Mouse (Mus musculus): ENCODE data around the gene Phf21a.

Gene Phf21a

GRCm38 (mm10) chr2:92360186-92360823 is 267.4 kb downstream of the Phf21a start:
- DNase-seq (ENCODE audit: inconsistent ontology term): no peak

- DNase-seq (ENCODE audit: inconsistent ontology term): no peak
Measured at GRCm38 (mm10) chr2:92360893-92361292, 268.0 kb downstream of the Phf21a start.

GRCm38 (mm10) chr2:92361795-92362194 is 268.9 kb downstream of the Phf21a start:
- DNase-seq (ENCODE audit: inconsistent ontology term): no peak

- DNase-seq (ENCODE audit: inconsistent ontology term): no peak
Measured at GRCm38 (mm10) chr2:92362571-92363228, 269.8 kb downstream of the Phf21a start.

GRCm38 (mm10) chr2:92364086-92364485 is 271.2 kb downstream of the Phf21a start:
- DNase-seq (ENCODE audit: inconsistent ontology term): no peak

GRCm38 (mm10) chr2:92365568-92365967 is 272.7 kb downstream of the Phf21a start:
- no peak for DNase-seq (ENCODE audit: inconsistent ontology term)

- no peak for DNase-seq (ENCODE audit: inconsistent ontology term)
Measured at GRCm38 (mm10) chr2:92367383-92368029, 274.6 kb downstream of the Phf21a start.

GRCm38 (mm10) chr2:92370375-92370774 is 277.5 kb downstream of the Phf21a start:
- no peak for DNase-seq (ENCODE audit: inconsistent ontology term)

- no peak for DNase-seq (ENCODE audit: inconsistent ontology term)
Measured at GRCm38 (mm10) chr2:92370821-92371805, 278.2 kb downstream of the Phf21a start.

- no peak for DNase-seq (ENCODE audit: inconsistent ontology term)
Measured at GRCm38 (mm10) chr2:92371971-92372690, 279.2 kb downstream of the Phf21a start.

- DNase-seq (ENCODE audit: inconsistent ontology term): no peak
Measured at GRCm38 (mm10) chr2:92372767-92373436, 280.0 kb downstream of the Phf21a start.

- no peak for DNase-seq (ENCODE audit: inconsistent ontology term)
Measured at GRCm38 (mm10) chr2:92373437-92373813, 280.5 kb downstream of the Phf21a start.

- DNase-seq (ENCODE audit: inconsistent ontology term): peak; percentile 51
Measured at GRCm38 (mm10) chr2:92374514-92374913, 281.6 kb downstream of the Phf21a start, which contains the start of the genes Pex16 and Large2. TSS of gene Pex16 (plus strand) at chr2:92374676. TSS of gene Large2 (minus strand) at chr2:92374869.

GRCm38 (mm10) chr2:92375099-92375623 is 282.2 kb downstream of the Phf21a start:
- peak; percentile 100 for DNase-seq (ENCODE audit: inconsistent ontology term)

- DNase-seq (ENCODE audit: inconsistent ontology term): no peak
Measured at GRCm38 (mm10) chr2:92375788-92376187, 282.9 kb downstream of the Phf21a start.

- DNase-seq (ENCODE audit: inconsistent ontology term): no peak
Measured at GRCm38 (mm10) chr2:92376300-92376699, 283.4 kb downstream of the Phf21a start.

- DNase-seq (ENCODE audit: inconsistent ontology term): no peak
Measured at GRCm38 (mm10) chr2:92377320-92377719, 284.4 kb downstream of the Phf21a start.

- no peak for DNase-seq (ENCODE audit: inconsistent ontology term)
Measured at GRCm38 (mm10) chr2:92379783-92380494, 287.0 kb downstream of the Phf21a start.

- DNase-seq (ENCODE audit: inconsistent ontology term): no peak
Measured at GRCm38 (mm10) chr2:92380495-92381050, 287.7 kb downstream of the Phf21a start.
